Mouse (Mus musculus) stomach, adult 2 months (tissue): ENCODE data around the gene Adamts15. TPM values are rescaled to one million over a fixed set of nuclear protein-coding genes. Genes with fewer than 3 reads are reported as not detected.

Experiments used
- polyA plus RNA-seq: library from polyadenylated mRNA; depleted of rRNA; stranded (reverse); fragments of >200 nt; gene quantifications from 2 replicates; pipeline ENCODE4 v1.2.3, GENCODE M21; 2012; rRNA removed

Gene Adamts15
- 5.9 and 6.8 TPM in 2 replicates for polyA plus RNA-seq

DNA sequence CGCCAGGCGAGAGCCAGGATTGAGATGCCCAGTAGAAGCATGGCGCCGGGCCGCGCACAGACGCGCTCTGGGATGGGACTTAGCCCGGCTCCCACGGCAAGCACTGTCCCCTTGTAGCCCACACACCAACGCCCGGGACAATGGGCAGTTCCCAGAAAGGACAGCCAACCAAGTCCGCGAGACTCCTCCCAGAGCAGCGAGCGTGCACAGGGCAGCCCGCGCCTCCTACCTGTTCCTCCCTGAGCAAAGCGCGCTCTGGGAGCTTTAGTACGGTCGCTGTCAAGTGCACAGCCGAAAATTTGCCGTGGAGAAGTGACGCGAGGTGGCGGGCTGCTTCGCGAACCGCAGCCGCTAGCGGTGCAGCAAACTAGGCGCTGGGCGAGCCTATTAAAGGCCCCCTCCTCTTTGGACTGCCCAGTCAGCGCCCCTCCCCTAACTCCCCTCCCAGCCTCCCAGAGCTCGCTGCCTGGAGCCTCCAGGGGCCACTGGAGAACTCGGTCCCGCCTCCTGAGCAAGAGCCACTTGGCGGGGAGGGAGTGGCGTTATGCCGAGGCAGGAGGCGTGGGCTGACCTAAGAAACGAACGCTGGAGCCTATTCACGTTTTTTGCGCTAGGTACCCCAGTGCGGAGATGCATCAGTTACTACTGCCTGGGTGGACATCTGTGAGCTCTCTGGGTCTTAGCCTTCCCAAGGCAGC is at the start of gene Adamts15:
Gene Adamts15, minus strand, starts transcription at position 256 of the 698 bp plus-strand sequence.

DNA sequence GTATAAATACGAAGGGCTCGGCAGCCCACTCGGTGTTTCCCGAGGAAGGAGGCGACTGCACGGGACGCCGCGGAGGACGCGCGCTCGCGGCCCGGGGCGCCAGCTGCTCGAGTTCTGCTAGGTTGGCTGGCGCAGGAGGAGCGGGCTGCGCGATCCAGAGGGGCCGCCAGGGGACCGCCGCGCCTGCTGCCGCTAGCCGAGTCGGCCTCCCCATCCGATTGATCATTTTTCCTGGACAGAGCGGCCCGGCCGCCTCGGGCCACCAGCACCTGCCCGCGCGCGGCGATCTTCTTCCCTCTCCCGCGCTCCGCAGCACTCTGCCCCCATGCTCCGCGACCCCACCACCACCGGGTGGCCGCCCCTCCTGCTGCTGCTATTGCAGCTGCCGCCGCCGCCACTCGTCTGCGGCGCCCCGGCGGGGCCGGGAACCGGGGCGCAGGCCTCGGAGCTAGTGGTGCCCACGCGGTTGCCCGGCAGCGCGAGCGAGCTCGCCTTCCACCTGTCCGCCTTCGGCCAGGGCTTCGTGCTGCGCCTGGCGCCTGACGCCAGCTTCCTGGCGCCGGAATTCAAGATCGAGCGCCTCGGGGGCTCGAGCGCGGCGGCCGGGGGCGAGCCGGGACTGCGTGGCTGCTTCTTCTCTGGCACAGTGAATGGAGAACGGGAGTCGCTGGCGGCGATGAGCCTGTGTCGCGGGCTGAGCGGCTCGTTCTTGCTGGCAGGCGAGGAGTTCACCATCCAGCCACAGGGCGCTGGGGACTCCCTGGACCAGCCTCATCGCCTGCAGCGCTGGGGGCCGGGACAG is 20.5 kb upstream of the Adamts15 start, which contains the start of gene Adamts8:
Gene Adamts8, plus strand, starts transcription at position 51 of the 802 bp plus-strand sequence.

Other genes starting within 250 kb of the Adamts15 start
- gene Adamts8, start 20.1 kb upstream of the Adamts15 start, polyA plus RNA-seq: 1.0 and 2.1 TPM in 2 replicates
- 2.7 and 5.3 TPM in 2 replicates for gene Zbtb44, start 108.2 kb upstream of the Adamts15 start, polyA plus RNA-seq
- gene St14, start 209.4 kb upstream of the Adamts15 start, polyA plus RNA-seq: 64.5 and 82.6 TPM in 2 replicates